Mouse (Mus musculus) lung, postnatal 0 days (tissue): ENCODE results near the gene Mri1. TPM values are rescaled to one million over a fixed set of nuclear protein-coding genes. Genes with fewer than 3 reads are reported as not detected.
A peak's percentile ranks its signal among the peaks of the same experiment; 100 is the strongest.

Experiments used
- ATAC-seq: fragments of 200-750 bp; cut with Nextera tagmentation; 2 replicates; pipeline ENCODE4 v1.8.0; 2017; ENCODE audit warnings: moderate library complexity
- DNase-seq: peaks from one replicate; pipeline ENCODE4 v3.0.0-alpha.2; 2016; ENCODE audit warnings: low spot score
- H3K27ac ChIP-seq: fragments of 300-500 bp; sonication (generic); 2 replicates; pipeline ENCODE4 v1.5.1; 2014; ENCODE audit warnings: antibody characterized with exemption, mild to moderate bottlenecking, low read length, mixed read lengths
- H3K27me3 ChIP-seq: fragments of 300-500 bp; sonication (generic); replicated peaks from 2 replicates; pipeline ENCODE4 v1.6.1; 2014; ENCODE audit warnings: low read length, mixed read lengths; ENCODE audit not compliant: insufficient read depth
- H3K36me3 ChIP-seq: fragments of 300-500 bp; sonication (generic); 2 replicates; pipeline ENCODE4 v1.6.1; 2014; ENCODE audit warnings: low read length, mixed read lengths; ENCODE audit not compliant: insufficient read depth
- H3K4me1 ChIP-seq: fragments of 300-500 bp; sonication (generic); 2 replicates; pipeline ENCODE4 v1.6.1; 2014; ENCODE audit warnings: antibody characterized with exemption, low read depth, low read length, mixed read lengths; ENCODE audit not compliant: insufficient read depth
- H3K4me2 ChIP-seq: fragments of 300-500 bp; sonication (generic); replicated peaks from 2 replicates; pipeline ENCODE4 v1.6.1; 2014; ENCODE audit warnings: low read depth, mild to moderate bottlenecking, low read length, moderate library complexity, mixed read lengths
- H3K4me3 ChIP-seq: fragments of 300-500 bp; sonication (generic); 2 replicates; pipeline ENCODE4 v1.5.1; 2014; ENCODE audit warnings: low read depth, low read length
- H3K9ac ChIP-seq: fragments of 300-500 bp; sonication (generic); replicated peaks from 2 replicates; pipeline ENCODE4 v1.6.1; 2014; ENCODE audit warnings: low read depth, mild to moderate bottlenecking
- H3K9me3 ChIP-seq: fragments of 300-500 bp; sonication (generic); 2 replicates; pipeline ENCODE4 v1.6.1; 2016; ENCODE audit warnings: low read length, mixed read lengths
- CTCF ChIP-seq: IDR thresholded peaks from 2 replicates; pipeline ENCODE4 v1.5.1; 2016; ENCODE audit warnings: antibody characterized with exemption, mild to moderate bottlenecking
- EP300 ChIP-seq: IDR thresholded peaks from 2 replicates; pipeline ENCODE4 v1.6.1; 2016; ENCODE audit warnings: antibody characterized with exemption, mild to moderate bottlenecking, control low read depth
- WGBS: fragments of 180-500 bp; shearing (Covaris S2); extraction: QIAGEN DNeasy Blood & Tissue Kit; methylation state at CpG from one replicate; pipeline ENCODE4 v1.1.7; 2014; 5-methylcytosine and 5-hydroxymethylcytosine counted together
- polyA plus RNA-seq: library from polyadenylated mRNA; unstranded; fragments of >200 nt; fragmentation: Nextera tagmentation; extraction: Ambion mirVana; gene quantifications from 2 replicates; pipeline ENCODE4 v1.2.1, GENCODE M21; 2015

The Mri1 gene
- polyA plus RNA-seq, 1 experiment from 2014 or later: 56.8 TPM

- Histone ChIP-seq H3K4me3 (no peak overlapping the region), H3K9ac (no peak overlapping the region), H3K27ac (no peak overlapping the region), H3K4me1 (no peaks in the 10 kb centered on the region), H3K9me3 (no peaks in the 10 kb centered on the region), H3K36me3 (peaks cover 12% of the 10 kb centered on the region; the same call in 1 of the 2 replicates), H3K4me2 (no peak overlapping the region), H3K27me3 (no peaks in the 10 kb centered on the region)
- DNase-seq (no peak), ATAC-seq (no peak)
- TF ChIP-seq EP300 (no peak), CTCF (no peak)
- WGBS: 35% methylated on average over 2 of the region's 2 CpGs
Measured at GRCm38 (mm10) chr8:84241821-84242220, 15.3 kb downstream of the Mri1 start.

GRCm38 (mm10) chr8:84241167-84241566 is 16.0 kb downstream of the Mri1 start:
- Histone ChIP-seq H3K4me2 (no peak overlapping the region), H3K9me3 (no peaks in the 10 kb centered on the region), H3K27ac (no peak overlapping the region), H3K4me1 (no peaks in the 10 kb centered on the region; the same call in 1 of the 2 replicates), H3K36me3 (peaks cover 9% of the 10 kb centered on the region; the same call in 1 of the 2 replicates), H3K4me3 (no peak overlapping the region), H3K27me3 (no peaks in the 10 kb centered on the region), H3K9ac (no peak overlapping the region)
- WGBS: 44% methylated on average over 6 of the region's 6 CpGs
- no peak for TF ChIP-seq CTCF
- no peak for DNase-seq
- ATAC-seq: no peak

GRCm38 (mm10) chr8:84237542-84238229 is 19.4 kb downstream of the Mri1 start:
- peak overlapping the region; percentile 37 for H3K9ac ChIP-seq
- peak overlapping the region; percentile 87 for H3K27ac ChIP-seq
- peak overlapping the region; percentile 79 for H3K4me3 ChIP-seq
- no peak for ATAC-seq
- peak; percentile 57 for DNase-seq
- no peaks in the 10 kb centered on the region for H3K9me3 ChIP-seq
- peaks cover 9% of the 10 kb centered on the region; the same call in 1 of the 2 replicates for H3K36me3 ChIP-seq
- no peaks in the 10 kb centered on the region for H3K27me3 ChIP-seq
- TF ChIP-seq EP300 (0 out of 2 replicates have a peak, but pooled peaks have one; percentile 5), CTCF (no peak)
- peaks cover 8% of the 10 kb centered on the region; the same call in 1 of the 2 replicates for H3K4me1 ChIP-seq
- 12% methylated on average over 19 of the region's 19 CpGs for WGBS
- peak overlapping the region; percentile 66 for H3K4me2 ChIP-seq

- under 1% methylated on average over 29 of the region's 35 CpGs for WGBS
- Histone ChIP-seq H3K9me3 (no peaks in the 10 kb centered on the region), H3K9ac (peak within 1 kb of the TSS; percentile 79), H3K27ac (peak within 1 kb of the TSS; percentile 87), H3K27me3 (no peaks in the 10 kb centered on the region), H3K4me3 (peak within 1 kb of the TSS; percentile 79), H3K4me1 (peaks cover 8% of the 10 kb centered on the region; the same call in 1 of the 2 replicates), H3K4me2 (peak within 1 kb of the TSS; percentile 78), H3K36me3 (peaks cover 9% of the 10 kb centered on the region; the same call in 1 of the 2 replicates)
- ATAC-seq: peak; percentile 98
- peak; percentile 100 for DNase-seq
- TF ChIP-seq EP300: peak; percentile 42; the same call in 1 of the 2 replicates
- no peak for TF ChIP-seq CTCF
Measured at GRCm38 (mm10) chr8:84236998-84237473, 20.1 kb downstream of the Mri1 start, which contains the start of gene Zswim4. TSS of gene Zswim4 (minus strand) at chr8:84237055.

GRCm38 (mm10) chr8:84236410-84236997 is 20.6 kb downstream of the Mri1 start:
- H3K9me3 ChIP-seq: no peaks in the 10 kb centered on the region
- peak overlapping the region; percentile 55 for H3K27ac ChIP-seq
- DNase-seq: peak; percentile 37
- H3K4me3 ChIP-seq: peak overlapping the region; percentile 79
- peaks cover 8% of the 10 kb centered on the region; the same call in 1 of the 2 replicates for H3K4me1 ChIP-seq
- H3K9ac ChIP-seq: peak overlapping the region; percentile 79
- no peak for ATAC-seq
- peaks cover 9% of the 10 kb centered on the region; the same call in 1 of the 2 replicates for H3K36me3 ChIP-seq
- TF ChIP-seq EP300 (no peak), CTCF (no peak)
- H3K4me2 ChIP-seq: peak overlapping the region; percentile 78
- H3K27me3 ChIP-seq: no peaks in the 10 kb centered on the region
- 0% methylated on average over 18 of the region's 30 CpGs for WGBS

- ATAC-seq (no peak), DNase-seq (peak; percentile 47)
- 16% methylated on average over 10 of the region's 10 CpGs for whole genome bisulfite sequencing
- peak overlapping the region; percentile 55 for H3K27ac ChIP-seq
- H3K9me3 ChIP-seq: no peaks in the 10 kb centered on the region
- H3K27me3 ChIP-seq: no peaks in the 10 kb centered on the region
- H3K4me3 ChIP-seq: peak overlapping the region; percentile 79
- H3K36me3 ChIP-seq: peaks cover 9% of the 10 kb centered on the region; the same call in 1 of the 2 replicates
- H3K9ac ChIP-seq: peak overlapping the region; percentile 79
- no peak for TF ChIP-seq CTCF
- no peak for TF ChIP-seq EP300
- H3K4me1 ChIP-seq: peaks cover 8% of the 10 kb centered on the region; the same call in 1 of the 2 replicates
- H3K4me2 ChIP-seq: peak overlapping the region; percentile 78
Measured at GRCm38 (mm10) chr8:84235746-84236409, 21.2 kb downstream of the Mri1 start.
